Mouse (Mus musculus) lung, postnatal 4 days (tissue): ENCODE measurements at regions not wholly inside any gene's neighbourhood (a gene's known extent, or its start where the extent isn't known, plus 50 kb on each side); places are given as distances from the start of the nearest gene placed in this dataset.
A peak's percentile ranks its signal among the peaks of the same experiment; 100 is the strongest.

Source experiments
- DNase-seq, 2 experiments: peaks; one replicate each; pipeline ENCODE4 v3.0.0; 2021

DNA sequence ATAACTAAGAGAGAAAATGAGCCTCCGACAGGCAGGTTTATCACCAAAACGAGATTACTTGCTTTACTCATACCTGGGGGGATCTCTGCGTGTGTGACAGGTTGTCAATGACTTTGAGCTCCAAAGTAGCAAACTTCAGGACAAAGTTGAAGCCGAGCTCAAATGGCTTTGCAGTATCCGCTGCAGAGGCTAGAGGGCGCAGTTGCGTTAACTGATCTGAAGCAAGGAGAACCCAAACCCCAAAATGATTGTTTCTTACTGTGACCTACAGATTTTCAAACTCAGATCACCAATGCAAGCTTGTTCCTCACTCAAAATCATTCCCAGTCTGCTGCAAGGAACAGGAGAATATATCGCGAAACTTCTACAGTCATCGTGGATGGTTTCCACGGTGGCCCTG is 59.3 kb upstream of the Fer start:
- DNase-seq = peak; percentile 49 to 73

DNA sequence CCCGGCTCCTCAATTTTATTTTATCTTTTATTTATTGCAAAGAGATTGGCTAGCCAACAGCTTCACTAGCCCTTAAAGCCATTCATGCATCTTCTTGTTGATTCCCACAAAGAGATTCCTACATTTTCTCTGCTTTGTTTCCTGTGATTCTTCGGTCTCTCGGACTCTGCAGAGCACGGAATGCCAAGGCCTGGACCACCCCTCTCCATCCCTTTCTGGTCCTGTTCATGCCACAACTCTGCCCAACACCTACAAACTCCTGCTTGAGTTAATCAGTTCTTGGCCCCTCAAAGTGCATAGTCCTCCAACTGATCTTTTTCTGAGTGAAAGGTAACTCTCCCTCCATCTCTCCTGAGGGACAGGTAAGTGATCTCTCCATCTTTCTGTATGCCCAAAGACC is 58.4 kb upstream of the Fer start:
- no peak for DNase-seq

DNA sequence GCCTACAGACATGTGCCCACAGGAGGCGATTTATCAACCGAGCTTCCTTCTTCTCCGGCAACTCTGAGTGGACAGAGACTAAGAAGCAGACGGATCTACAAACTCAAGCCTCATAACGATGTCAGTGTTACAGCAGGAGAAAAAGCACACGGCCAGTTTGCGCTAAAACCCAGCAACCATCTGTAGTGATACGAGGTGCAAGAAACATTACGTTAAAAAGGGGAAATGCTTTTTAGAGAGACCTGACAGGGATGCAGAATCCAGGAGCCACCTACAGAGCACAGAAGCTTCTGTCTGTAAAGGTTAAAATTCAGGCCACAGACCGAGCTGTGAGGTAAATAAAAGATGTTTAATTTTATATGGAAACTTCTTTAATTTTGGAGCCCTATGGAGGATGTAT is 56.5 kb upstream of the Fer start:
- DNase-seq = no peak

DNA sequence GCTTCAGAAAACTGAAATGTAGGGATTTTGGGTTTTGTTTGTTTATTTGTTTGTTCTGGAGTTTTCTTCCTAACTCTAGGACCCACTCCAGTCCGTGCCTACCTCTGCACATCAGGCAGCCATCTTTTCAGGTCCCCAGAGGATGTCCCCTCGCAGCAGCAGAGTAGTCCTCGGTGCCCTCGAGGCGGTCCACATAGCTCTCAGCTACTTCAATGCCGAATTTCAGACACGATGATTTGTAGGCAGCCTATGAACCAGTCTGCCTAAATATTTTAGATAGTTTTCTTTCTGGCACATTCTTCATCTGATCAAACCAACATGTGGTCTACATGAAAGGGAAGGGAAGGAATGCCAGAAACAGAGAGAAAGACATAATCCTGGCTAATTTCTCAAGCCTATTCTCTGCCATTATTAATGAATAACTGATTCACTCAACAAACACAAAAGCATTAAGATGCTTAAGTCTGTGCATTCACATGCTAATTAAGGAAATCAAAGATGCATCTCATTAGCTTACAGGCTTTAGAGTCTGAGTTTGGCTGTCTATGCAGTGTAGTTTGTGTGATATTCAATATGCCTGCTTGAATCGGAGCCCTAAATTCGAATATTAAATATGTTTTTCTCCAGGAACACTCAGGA is 55.2 kb upstream of the Fer start:
- no peak for DNase-seq

DNA sequence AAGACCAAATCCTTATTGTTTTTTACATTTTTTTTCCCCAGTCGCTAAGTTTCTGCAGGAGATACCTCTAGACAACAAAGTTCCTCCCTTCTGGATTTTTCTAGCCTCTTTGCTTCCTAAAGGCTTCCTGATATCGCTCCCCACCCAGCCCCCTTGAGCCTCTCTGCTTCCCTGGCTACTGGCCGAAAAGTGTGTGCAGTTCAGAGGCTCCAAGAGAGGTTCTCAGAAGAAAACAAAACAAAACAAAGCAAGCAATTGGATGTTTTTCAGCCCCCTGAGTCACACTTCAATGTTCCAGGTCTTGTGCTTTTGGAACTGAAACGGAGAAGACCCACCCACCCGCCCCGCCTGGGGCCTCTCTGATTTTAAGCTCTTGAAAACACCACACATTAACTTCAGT is 54.1 kb upstream of the Fer start:
- no peak for DNase-seq

DNA sequence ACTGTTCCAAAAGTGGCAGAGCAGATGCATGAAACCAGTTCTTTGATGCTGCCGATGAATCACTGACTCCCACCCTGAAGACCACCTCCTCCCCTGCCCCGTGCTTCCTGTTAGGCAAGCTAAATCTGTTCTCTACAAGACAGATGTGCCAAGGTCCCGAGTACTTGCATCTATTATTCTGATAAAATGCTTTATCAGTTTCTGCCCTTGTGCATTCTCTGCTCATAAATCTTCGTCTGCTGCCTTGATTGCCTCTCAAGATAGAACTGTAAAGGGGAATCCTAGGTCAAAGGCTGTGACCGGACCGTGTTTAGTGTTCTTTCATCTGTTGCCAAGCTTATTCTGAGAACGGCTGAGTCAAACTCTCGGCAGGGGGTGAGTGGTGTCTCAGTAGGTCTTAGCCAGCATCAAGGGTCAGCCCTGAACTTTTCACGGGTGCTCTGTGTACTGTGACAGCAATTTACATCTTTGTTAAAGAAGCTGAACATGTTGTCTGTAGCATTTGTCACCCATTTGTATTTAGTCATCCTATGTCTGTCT is 51.5 kb upstream of the Fer start:
- no peak for DNase-seq

DNA sequence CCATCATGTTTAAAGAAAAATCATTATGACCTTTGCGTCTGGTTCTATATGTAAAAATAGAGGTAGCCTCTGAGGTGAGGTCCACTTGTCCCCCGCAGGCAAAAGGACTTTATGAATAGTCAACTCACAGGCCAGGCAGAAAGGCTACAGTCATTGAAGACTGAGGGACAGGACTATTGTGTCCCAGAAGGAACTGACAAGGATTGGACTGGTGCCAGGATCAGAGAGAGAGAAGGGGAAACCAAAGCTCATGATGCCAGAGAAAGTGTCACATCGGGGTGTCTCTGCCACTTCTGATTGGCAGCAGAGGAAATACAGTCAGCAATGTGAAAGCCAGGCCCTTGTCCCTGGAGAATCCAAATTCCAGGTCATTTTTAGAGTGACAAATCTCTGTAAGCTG is 50.3 kb upstream of the Fer start:
- DNase-seq = no peak
